Mouse (Mus musculus): ENCODE measurements around the gene Fndc11. TPM values are rescaled to one million over a fixed set of nuclear protein-coding genes. Genes with fewer than 3 reads are reported as not detected.

Gene Fndc11
- polyA plus RNA-seq, 1 experiment from 2014 or later: 0.22 TPM

GRCm38 (mm10) chr2:181220361-181220760 is 548 bp downstream of the Fndc11 start:
- H3K4me1 ChIP-seq: peaks cover 14% of the 10 kb centered on the region
- H3K9ac ChIP-seq (replicated peaks): no peak overlapping the region
- H3K4me2 ChIP-seq: peak overlapping the region; percentile 58
- no peak overlapping the region for H3K27ac ChIP-seq (replicated peaks)
- ATAC-seq (ENCODE audit: low FRiP score): no peak
- 46% methylated on average over 2 of the region's 2 CpGs for WGBS
- no peaks in the 10 kb centered on the region for H3K9me3 ChIP-seq (replicated peaks)
- no peaks in the 10 kb centered on the region for H3K36me3 ChIP-seq
- H3K4me3 ChIP-seq (replicated peaks): no peak overlapping the region
- H3K27me3 ChIP-seq (replicated peaks): no peaks in the 10 kb centered on the region

DNA sequence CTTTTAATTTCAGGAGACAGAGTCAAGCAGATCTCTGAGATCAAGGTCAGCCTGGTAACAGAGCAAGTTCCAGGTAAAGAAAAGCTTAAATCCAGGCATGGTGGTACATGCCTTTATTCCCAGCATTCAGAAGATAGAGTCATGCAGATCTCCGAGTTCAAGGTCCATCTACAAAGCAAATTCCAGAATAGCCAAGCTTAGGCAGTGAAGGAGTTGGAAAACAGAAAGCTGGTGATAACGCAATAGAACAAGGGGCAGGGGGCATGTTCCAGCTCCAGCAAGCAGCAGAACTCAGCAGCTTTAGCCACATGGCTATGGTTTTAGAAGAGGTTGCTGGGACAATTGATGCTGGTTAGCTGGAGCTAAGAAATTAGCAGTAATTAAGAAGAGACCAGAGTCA is 5.2 kb downstream of the Fndc11 start:
- peaks cover 6% of the 10 kb centered on the region for H3K4me1 ChIP-seq
- H3K9me3 ChIP-seq (replicated peaks): no peaks in the 10 kb centered on the region
- no peak overlapping the region for H3K4me2 ChIP-seq
- no peak for ATAC-seq (ENCODE audit: low FRiP score)
- H3K36me3 ChIP-seq: no peaks in the 10 kb centered on the region
- no peaks in the 10 kb centered on the region for H3K27me3 ChIP-seq (replicated peaks)
- no peak overlapping the region for H3K27ac ChIP-seq (replicated peaks)
- no peak overlapping the region for H3K4me3 ChIP-seq (replicated peaks)
- no peak overlapping the region for H3K9ac ChIP-seq (replicated peaks)
- 95% methylated on average over 2 of the region's 2 CpGs for WGBS

- WGBS: 91% methylated on average over 3 of the region's 3 CpGs
- Histone ChIP-seq H3K4me3 (replicated peaks) (no peak overlapping the region), H3K36me3 (no peaks in the 10 kb centered on the region), H3K4me2 (no peak overlapping the region), H3K9ac (replicated peaks) (no peak overlapping the region), H3K27me3 (replicated peaks) (no peaks in the 10 kb centered on the region), H3K4me1 (no peaks in the 10 kb centered on the region), H3K27ac (replicated peaks) (no peak overlapping the region), H3K9me3 (replicated peaks) (no peaks in the 10 kb centered on the region)
- ATAC-seq (ENCODE audit: low FRiP score): no peak
These were observed 7.3 kb downstream of the Fndc11 start for GRCm38 (mm10) chr2:181227122-181227521.

DNA sequence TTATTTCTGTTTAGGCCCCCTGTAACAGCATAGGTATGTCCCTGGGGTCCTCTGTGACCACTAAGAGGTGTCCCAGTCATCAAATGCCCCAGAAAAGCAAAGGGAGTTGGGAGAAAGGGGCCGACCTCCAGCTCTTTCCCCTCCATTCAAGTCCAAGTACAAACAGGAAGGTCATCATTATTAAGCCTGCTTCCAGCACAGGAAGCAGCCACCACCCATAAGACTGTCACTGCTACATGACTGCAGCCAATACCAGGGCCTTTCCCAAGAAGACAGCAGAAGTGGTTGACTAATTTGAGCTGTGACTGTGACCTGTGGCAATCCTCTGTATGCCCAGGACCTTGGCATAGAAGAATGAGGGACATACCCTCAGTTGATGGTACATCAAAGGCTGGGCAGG is 8.5 kb downstream of the Fndc11 start:
- Histone ChIP-seq H3K4me2 (no peak overlapping the region), H3K9me3 (replicated peaks) (no peaks in the 10 kb centered on the region), H3K9ac (replicated peaks) (no peak overlapping the region), H3K4me1 (no peaks in the 10 kb centered on the region), H3K27ac (replicated peaks) (no peak overlapping the region), H3K36me3 (no peaks in the 10 kb centered on the region), H3K27me3 (replicated peaks) (no peaks in the 10 kb centered on the region), H3K4me3 (replicated peaks) (no peak overlapping the region)
- no peak for ATAC-seq (ENCODE audit: low FRiP score)
- WGBS: 80% methylated on average over 1 of the region's 1 CpGs

DNA sequence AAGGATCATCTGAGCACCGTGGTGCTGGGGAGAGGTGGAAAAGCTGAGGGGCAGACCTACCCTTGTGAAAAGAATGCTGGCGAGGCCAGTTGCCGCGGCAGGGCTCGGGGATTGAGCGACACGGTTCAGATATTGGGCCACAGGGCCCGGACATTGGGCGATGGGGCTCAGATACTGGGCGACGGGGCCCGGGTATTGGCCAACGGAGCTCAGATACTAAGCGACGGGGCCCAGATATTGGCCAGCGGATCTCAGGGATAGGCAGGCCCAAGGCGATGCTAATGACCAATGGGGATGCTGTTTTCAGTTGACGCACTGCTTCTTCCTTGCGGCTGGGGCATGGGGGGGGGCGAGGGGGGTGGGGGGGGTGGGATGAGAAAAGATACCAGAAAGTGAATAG is 11.4 kb downstream of the Fndc11 start:
- H3K27me3 ChIP-seq (replicated peaks): no peaks in the 10 kb centered on the region
- H3K9me3 ChIP-seq (replicated peaks): no peaks in the 10 kb centered on the region
- H3K9ac ChIP-seq (replicated peaks): no peak overlapping the region
- H3K36me3 ChIP-seq: no peaks in the 10 kb centered on the region
- H3K4me1 ChIP-seq: no peaks in the 10 kb centered on the region
- WGBS: 80% methylated on average over 20 of the region's 20 CpGs
- H3K27ac ChIP-seq (replicated peaks): no peak overlapping the region
- no peak overlapping the region for H3K4me3 ChIP-seq (replicated peaks)
- ATAC-seq (ENCODE audit: low FRiP score): no peak
- no peak overlapping the region for H3K4me2 ChIP-seq

DNA sequence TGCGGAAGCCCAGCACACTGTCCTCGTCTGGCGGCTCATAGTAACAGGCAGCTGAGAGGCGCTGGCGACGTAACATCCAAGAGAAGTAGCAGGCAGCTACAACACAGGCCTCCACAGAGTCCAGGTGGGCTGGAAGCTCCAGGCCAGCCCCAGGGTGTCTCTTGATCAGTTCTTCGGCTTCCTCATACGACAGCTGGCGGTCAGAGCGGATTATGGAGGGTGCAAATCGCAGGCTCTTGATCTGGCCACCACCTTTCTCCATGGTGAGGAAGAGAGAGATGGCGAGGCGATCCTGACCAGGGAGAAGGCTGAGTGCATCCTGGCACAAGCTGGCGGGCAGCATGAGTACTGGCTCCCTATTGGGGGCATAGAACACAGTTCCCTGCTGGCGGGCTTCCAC is 13.6 kb downstream of the Fndc11 start:
- H3K4me2 ChIP-seq: no peak overlapping the region
- 94% methylated on average over 15 of the region's 15 CpGs for WGBS
- H3K36me3 ChIP-seq: no peaks in the 10 kb centered on the region
- H3K4me1 ChIP-seq: no peaks in the 10 kb centered on the region
- no peaks in the 10 kb centered on the region for H3K27me3 ChIP-seq (replicated peaks)
- no peak overlapping the region for H3K4me3 ChIP-seq (replicated peaks)
- H3K9me3 ChIP-seq (replicated peaks): no peaks in the 10 kb centered on the region
- no peak overlapping the region for H3K27ac ChIP-seq (replicated peaks)
- H3K9ac ChIP-seq (replicated peaks): no peak overlapping the region
- no peak for ATAC-seq (ENCODE audit: low FRiP score)

DNA sequence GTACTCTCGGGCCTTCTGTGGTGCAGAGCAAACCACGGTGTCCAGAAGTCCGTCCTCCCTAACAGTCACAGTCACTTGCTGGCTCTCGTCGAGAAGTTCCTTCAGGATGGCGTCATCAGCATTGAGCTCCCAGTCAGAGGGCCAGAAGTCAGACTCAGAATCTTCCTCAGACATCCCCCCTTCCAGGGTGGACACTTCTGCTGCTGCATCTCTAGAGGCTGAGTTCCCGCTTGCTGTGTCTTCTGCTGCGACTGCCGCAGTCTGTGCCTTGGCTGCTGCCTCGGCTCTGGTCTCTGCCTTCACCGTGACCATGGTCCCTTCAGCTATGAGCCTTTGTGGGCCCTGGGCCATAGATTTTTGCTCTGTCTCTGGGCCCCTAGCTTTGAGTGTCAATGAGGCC is 14.9 kb downstream of the Fndc11 start:
- H3K27ac ChIP-seq (replicated peaks): no peak overlapping the region
- no peaks in the 10 kb centered on the region for H3K36me3 ChIP-seq
- 93% methylated on average over 11 of the region's 11 CpGs for WGBS
- ATAC-seq (ENCODE audit: low FRiP score): no peak
- no peaks in the 10 kb centered on the region for H3K4me1 ChIP-seq
- H3K9me3 ChIP-seq (replicated peaks): no peaks in the 10 kb centered on the region
- no peak overlapping the region for H3K9ac ChIP-seq (replicated peaks)
- H3K27me3 ChIP-seq (replicated peaks): no peaks in the 10 kb centered on the region
- H3K4me3 ChIP-seq (replicated peaks): no peak overlapping the region
- H3K4me2 ChIP-seq: no peak overlapping the region

- no peak for ATAC-seq (ENCODE audit: low FRiP score)
- H3K27me3 ChIP-seq (replicated peaks): no peaks in the 10 kb centered on the region
- H3K9me3 ChIP-seq (replicated peaks): no peaks in the 10 kb centered on the region
- WGBS: 86% methylated on average over 23 of the region's 23 CpGs
- no peak overlapping the region for H3K27ac ChIP-seq (replicated peaks)
- no peak overlapping the region for H3K4me3 ChIP-seq (replicated peaks)
- no peaks in the 10 kb centered on the region for H3K36me3 ChIP-seq
- no peak overlapping the region for H3K9ac ChIP-seq (replicated peaks)
- H3K4me1 ChIP-seq: no peaks in the 10 kb centered on the region
- H3K4me2 ChIP-seq: no peak overlapping the region
These were observed 16.1 kb downstream of the Fndc11 start for GRCm38 (mm10) chr2:181235681-181236566.

- no peaks in the 10 kb centered on the region; the same call in 1 of the 2 replicates for H3K4me1 ChIP-seq
- no peak overlapping the region for H3K4me2 ChIP-seq
- 93% methylated on average over 17 of the region's 17 CpGs for WGBS
- no peaks in the 10 kb centered on the region for H3K27me3 ChIP-seq (replicated peaks)
- H3K9ac ChIP-seq (replicated peaks): no peak overlapping the region
- no peaks in the 10 kb centered on the region for H3K36me3 ChIP-seq
- no peak overlapping the region for H3K4me3 ChIP-seq (replicated peaks)
- no peak overlapping the region for H3K27ac ChIP-seq (replicated peaks)
- no peaks in the 10 kb centered on the region for H3K9me3 ChIP-seq (replicated peaks)
- no peak for ATAC-seq (ENCODE audit: low FRiP score)
These were observed 17.6 kb downstream of the Fndc11 start for GRCm38 (mm10) chr2:181237251-181238014.

- Histone ChIP-seq H3K27me3 (replicated peaks) (no peaks in the 10 kb centered on the region), H3K4me3 (replicated peaks) (no peak overlapping the region), H3K36me3 (no peaks in the 10 kb centered on the region), H3K27ac (replicated peaks) (no peak overlapping the region), H3K9me3 (replicated peaks) (no peaks in the 10 kb centered on the region), H3K4me2 (no peak overlapping the region), H3K9ac (replicated peaks) (no peak overlapping the region), H3K4me1 (no peaks in the 10 kb centered on the region; the same call in 1 of the 2 replicates)
- WGBS: 80% methylated on average over 10 of the region's 10 CpGs
- ATAC-seq (ENCODE audit: low FRiP score): no peak
These were observed 18.3 kb downstream of the Fndc11 start for GRCm38 (mm10) chr2:181238091-181238610.

GRCm38 (mm10) chr2:181238861-181239260 is 19.0 kb downstream of the Fndc11 start:
- WGBS: 67% methylated on average over 2 of the region's 2 CpGs
- H3K9me3 ChIP-seq (replicated peaks): no peaks in the 10 kb centered on the region
- no peaks in the 10 kb centered on the region for H3K36me3 ChIP-seq
- no peak overlapping the region for H3K9ac ChIP-seq (replicated peaks)
- H3K27ac ChIP-seq (replicated peaks): no peak overlapping the region
- no peaks in the 10 kb centered on the region for H3K27me3 ChIP-seq (replicated peaks)
- H3K4me3 ChIP-seq (replicated peaks): no peak overlapping the region
- no peak overlapping the region for H3K4me2 ChIP-seq
- no peaks in the 10 kb centered on the region; the same call in 1 of the 2 replicates for H3K4me1 ChIP-seq
- ATAC-seq (ENCODE audit: low FRiP score): no peak

DNA sequence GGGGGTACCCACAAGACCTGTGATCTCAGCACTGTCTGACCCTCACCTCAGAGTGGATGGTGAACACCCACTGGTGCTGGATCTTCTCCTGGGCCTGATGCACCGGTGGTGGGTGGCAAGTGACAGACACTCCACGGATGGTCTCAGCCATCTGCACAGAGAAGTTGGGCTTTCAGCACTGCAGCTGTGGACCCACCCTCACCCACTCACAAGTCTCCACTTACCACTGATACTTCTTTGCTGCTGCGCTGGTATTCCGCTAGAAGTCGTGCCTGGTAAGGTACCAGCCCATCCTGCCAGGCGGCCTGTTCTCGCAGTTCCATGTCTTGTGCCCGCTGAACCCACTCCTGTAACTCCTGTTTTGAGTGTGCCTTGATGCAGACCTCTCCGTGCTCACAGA is 19.4 kb downstream of the Fndc11 start:
- H3K27ac ChIP-seq (replicated peaks): no peak overlapping the region
- no peak for ATAC-seq (ENCODE audit: low FRiP score)
- no peak overlapping the region for H3K4me2 ChIP-seq
- 94% methylated on average over 9 of the region's 9 CpGs for WGBS
- no peak overlapping the region for H3K4me3 ChIP-seq (replicated peaks)
- no peaks in the 10 kb centered on the region for H3K27me3 ChIP-seq (replicated peaks)
- H3K9ac ChIP-seq (replicated peaks): no peak overlapping the region
- H3K9me3 ChIP-seq (replicated peaks): no peaks in the 10 kb centered on the region
- no peaks in the 10 kb centered on the region; the same call in 1 of the 2 replicates for H3K4me1 ChIP-seq
- no peaks in the 10 kb centered on the region for H3K36me3 ChIP-seq

Data from neural tube, embryonic 15.5 days (tissue).